Mouse (Mus musculus): Measurements from ENCODE around the gene Mark1.

Gene Mark1

DNA sequence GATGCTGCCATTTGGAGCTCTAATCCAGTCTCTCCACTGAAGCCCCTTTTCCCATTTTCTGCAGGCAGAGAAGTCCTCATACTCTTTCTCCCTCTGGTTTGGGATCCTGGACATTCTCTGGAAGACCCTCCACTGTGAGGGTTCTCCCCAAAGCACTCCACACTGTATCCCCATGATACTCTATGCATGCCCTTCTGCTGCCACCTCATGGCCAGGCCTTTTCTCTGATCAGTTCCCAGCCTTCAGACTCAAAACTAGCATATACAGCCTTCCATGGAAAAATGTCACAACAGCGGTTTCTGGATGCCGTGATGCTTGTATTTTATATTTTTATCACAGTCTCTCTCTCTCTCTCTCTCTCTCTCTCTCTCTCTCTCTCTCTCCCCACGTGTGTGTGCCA, 107.4 kb downstream of the Mark1 start:
- DNase-seq (ENCODE audit: low spot score in 2 of 2) = no peak

DNA sequence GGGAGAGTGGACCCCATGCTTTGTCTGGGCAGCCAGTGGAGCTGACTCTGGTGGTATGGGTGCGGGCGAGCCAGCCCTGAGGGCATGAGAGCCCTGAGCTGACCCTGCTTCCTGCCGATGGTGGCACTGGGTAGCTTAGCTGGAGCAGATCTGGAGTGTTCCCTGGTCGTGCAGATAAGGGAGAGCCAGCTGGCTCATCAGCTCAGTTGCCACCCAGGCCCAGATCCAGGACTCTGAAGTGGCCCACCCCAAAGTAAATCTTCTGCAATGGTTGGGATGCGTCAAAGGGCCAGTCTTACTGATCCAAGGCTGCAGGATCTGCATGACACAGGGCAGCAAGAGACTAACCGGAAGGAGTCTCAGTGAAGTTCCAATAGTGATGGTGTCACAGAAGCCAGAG, 109.9 kb downstream of the Mark1 start:
- DNase-seq (ENCODE audit: low spot score in 2 of 2) = no peak

DNA sequence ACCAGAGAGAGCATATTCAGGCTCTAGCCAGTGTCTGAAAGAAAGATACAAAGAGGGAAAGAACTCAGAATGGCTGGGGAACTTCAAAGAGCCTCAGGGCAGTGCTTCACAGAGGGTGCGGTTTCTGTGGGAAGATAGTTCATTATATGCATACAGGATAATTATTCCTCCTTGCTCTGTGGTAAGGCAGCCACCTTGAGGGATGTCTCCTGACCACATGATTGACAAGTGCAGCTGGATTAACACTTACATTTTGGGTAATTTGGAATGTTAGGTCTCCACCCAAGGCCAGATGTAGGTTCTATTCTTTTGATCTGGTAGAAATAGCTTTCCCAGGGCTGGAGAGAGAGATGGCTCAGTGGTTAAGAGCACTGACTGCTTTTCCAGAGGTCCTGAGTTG, 113.2 kb downstream of the Mark1 start:
- DNase-seq (ENCODE audit: low spot score in 2 of 2) = no peak

DNA sequence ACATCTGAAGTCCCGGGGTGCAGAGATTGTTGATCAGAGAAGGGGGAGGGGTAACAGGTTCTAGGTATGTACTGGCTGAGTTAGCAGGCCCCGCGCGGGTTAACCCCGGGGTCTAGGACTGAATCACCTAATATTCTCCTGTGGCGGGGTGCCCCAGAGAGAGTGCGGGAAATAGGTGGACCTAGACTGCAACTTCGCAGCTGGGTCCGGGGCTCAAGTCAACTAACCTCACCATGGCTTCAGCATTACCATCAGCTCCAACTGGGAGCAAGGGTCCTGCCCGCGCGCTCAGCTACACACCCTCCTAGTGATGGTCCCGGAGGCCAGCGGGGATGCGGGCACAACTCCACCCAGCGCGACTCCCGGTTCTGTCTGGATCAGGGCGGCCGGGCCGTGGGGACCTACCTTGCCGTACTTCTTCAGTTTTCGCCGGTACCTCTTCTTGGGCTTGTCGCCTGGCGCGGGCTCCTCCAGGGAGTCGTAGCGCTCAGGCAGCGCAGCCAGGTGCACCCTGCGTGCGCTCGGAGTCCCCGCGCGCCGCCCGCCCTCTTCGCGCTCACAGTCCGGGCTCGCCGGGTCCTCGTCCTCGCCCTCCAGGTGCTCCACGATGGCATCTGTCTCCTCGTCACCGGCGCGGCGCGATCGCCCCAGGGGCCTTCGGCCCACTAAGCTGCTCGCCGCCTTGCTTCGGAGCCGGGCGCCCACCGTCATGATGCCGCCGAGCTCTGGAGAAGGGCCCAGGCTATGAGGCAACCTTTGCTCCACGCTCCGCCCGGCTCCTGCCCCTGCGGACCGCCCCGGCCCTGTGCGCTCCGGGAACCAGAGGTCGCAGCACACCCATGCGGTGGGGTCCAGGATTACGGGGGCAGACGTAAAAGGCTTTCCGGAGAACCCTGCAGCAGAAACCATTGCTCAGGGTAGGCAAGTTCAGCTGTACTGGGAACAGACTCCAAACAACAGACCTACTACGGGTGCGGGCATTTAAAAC, 116.8 kb downstream of the Mark1 start, which contains the start of gene C130074G19Rik:
TSS of gene C130074G19Rik (minus strand) at position 938 of the 988 bp plus-strand sequence.
- no peak for DNase-seq (ENCODE audit: low spot score in 2 of 2)

DNA sequence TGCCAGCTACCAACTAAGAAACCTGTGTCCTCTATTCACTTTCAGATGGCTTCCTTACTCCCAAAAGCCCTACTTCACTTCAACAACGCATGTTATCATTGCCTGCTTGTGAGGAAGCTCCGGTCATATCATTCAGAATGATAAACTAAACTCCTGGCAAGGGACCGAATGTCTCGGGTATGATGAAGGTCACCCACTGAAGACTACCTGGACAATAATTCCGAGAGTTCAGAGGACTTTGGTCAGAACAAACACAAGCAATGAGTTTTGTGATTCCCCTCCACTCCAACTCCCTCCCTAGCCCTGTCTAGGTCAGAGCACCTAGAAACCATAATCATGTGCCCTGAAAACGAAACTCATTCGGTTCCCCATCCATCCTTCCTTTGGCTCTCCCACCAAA, 117.5 kb downstream of the Mark1 start:
- DNase-seq (ENCODE audit: low spot score in 2 of 2) = no peak

DNA sequence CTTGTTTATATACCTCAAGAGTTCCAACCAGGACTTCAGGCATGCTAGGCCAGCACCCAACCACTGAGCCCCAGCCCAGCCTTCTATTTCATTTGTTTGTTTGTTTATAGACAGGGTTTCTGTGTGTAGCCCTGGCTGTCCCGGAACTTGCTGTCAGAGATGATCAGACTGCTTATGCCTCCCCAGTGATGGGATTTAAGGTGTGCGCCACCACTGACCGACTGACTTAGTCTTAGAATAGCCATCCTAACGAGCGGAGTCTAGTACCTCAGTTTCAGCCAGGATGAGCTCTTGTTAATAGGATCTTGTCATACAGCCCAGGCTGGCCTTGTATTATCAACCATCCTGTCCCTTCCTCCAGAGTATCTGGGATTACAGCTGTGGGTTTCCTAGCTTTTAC, 118.2 kb downstream of the Mark1 start:
- no peak for DNase-seq (ENCODE audit: low spot score in 2 of 2)

DNA sequence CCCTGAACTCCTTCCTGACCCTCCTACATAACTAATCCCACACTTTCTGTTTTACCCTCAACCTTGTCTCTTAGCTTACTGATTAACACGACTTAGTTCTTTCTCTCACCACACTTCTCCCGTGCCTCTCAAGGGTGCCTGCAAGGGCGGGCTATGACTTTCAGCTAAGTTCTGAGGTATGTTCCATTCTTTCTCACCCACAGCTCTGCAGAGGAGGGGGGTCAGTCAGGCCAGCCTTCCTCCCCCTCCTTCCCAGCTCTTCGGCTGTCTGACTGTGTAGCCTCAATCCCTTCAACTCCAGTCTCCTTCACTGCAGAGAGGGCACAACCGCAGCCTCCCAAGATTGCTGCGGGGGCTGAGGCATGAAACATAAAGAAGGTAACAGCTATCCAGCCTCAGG, 120.5 kb downstream of the Mark1 start:
- DNase-seq (ENCODE audit: low spot score in 2 of 2) = no peak

DNA sequence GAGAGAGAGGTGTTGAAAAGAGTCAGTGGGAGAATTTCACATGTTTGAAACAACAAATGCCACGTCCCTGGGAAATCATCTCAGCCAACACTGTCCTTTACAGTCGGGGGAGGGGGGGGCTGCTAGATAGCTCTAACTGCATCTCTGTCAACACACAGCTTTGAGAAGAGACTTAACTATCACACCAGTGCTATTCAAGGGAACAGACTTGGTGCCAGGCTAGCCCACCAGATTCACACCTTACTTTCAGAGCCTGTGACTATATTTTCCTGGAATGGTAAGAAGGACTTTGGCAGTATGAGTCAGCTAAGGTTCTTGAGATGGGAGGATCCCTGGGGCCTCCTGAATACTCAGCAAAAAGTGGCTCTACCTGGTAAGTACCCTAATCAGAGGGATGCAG, 122.1 kb downstream of the Mark1 start:
- peak; percentile 40 to 82 for DNase-seq (ENCODE audit: low spot score in 2 of 2)

DNA sequence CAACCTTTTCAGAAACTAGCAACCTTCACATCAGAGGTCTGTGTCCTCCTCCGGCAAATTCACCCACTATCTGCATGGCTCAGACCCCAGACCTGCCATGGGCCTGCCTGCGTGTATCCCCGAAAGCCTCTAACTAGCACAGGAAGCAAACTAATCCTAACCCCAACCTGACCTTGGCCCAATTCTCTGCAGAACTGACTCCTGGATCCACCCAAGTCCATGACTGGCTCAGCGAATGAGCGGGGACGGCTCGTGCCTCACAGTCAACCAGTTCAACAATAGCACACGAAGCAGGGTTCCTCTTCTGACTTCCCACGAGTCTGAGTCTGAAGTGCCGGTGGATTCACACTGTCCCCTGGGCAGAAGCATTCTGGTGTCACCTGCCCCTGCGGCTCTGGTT, 125.5 kb downstream of the Mark1 start:
- DNase-seq (ENCODE audit: low spot score in 2 of 2) = no peak

DNA sequence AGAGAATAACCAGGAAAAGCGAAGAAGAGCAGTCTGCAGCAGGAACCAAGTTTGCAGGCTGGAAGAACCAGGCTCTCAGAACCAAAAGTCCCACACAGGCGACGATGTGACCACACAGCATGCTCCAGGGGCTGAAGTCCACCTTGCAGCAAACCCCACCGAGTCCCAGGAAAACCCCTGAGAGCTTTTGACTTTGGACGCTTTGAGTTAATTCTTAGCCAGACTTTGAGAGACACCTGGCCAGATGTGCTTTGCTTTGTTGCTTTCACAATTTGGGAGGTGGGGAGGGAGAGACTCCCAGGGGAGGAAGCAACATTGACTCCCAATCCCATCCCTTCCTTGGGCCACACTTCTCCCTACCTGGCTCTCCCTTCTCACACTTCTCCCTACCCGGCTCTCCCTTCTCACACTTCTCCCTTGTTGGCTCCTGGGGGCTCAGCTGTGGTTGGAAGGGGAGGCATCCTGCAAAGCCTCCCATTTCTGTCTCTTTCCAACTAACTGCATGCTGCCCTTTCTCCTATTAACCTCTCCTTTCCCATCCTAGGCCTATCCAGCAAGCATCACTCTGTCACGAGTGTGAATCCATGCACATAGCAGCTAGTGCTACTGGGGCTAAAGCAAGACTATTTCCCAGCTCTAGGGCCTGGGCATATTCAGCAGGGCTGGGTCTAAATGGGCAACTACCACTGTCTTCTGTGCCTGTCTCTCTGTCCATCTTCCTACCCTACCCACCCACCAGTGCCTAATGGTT, 127.1 kb downstream of the Mark1 start:
- no peak for DNase-seq (ENCODE audit: low spot score in 2 of 2)

DNA sequence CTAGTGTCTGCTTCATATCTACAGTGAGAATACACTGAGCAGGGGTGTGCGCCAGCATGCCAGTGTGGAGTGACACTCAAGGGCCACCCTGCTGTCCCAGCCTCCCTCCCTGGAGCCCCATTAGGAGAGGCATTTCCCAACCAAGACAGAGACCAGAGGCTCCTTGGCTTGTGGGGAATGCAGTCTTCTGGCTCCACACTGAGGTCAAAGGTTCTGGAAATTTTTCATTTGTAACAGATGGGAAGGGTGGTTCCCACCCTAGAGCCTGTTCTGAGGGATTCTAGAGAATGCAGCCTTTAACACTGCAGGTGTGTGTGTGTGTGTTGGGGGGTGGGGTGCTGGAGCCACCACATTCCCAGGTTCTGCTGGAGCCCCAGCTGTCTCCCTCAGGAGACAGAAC, 127.9 kb downstream of the Mark1 start:
- no peak for DNase-seq (ENCODE audit: low spot score in 2 of 2)

DNA sequence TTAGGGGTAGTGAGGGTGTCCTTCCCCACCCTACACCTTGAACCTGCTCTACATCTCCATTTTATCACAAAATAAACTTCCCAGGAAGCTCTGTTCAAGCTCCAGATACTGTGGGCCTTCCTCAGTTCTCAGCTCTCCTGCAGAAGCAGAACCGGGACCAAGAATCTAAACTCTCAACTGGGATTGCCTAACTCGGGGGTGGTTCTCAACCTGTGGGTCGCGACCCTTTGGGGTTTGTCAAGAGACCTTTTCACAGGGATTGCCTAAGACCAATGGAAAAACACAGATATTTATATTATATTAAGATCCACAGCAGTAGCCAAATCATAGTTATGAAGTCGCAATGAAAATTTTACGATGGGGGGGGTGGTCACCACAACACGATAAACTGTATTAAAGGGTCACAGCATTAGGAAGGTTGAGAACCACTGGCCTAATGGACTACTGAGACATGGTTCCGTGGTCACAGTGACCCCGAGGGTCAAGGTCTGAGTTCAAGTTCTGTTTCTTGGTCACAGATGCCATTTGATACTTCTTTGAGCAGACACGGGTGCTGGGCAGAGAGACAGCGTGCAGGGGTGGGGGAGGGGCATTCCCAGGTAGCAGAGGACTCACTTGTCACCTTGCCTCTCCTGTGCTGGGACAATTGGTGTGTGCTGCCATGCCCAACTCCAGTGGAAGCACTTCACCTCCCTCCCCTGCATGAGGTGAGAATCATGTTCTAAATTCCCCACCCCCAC, 128.6 kb downstream of the Mark1 start:
- no peak for DNase-seq (ENCODE audit: low spot score in 2 of 2)

DNA sequence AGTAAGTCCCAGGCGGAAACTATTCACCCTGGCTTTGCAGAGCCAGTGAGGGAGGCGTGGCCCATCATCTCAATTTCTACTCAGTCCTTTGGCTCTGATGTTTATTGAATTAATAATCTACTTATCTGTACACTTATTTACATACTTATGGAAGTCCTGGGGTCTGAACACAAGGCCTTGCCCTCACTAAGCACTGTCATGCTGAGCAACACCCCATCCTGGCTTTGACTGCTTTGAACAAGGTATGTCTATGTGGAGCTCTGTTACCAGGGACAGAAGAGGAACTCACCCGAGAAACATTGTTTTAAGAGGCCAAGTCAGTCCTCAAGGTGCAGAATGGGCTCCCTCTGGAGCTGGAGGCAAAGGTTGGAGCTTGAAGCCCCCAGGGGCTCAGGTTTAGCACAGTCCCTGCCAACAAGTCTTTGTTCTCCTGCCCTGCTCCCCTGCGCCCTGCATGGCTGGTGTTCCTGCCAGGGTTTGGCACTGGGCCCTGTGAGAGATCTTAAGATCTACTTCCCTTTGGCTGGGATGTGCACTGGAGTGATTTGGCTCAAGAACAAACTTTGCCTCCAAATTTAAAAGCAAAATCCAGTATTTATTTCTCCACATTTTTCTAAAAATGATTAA, 129.3 kb downstream of the Mark1 start:
- no peak for DNase-seq (ENCODE audit: low spot score in 2 of 2)

DNA sequence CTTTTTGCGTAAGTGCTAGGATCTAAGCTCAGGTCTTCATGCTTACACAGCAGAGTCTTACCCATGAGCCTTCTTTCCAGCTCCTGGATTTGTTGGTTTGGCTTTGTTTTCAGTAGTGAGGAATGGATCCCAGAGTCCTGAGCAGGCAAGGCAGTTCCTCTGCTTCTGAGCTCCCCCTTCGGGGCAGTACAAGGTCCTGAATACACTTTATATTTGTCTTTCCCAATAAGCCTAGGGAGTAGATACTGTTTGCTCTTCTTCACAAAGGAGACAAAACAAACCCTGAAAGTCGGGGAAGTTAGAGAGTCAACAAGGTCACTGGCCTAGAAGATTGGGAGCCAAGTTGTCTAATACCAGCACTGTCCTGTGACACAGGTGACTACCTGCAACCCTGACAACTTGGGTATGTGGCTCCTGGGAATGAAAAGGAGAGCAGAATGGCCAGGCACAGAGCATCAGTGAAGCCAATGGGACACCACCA, 131.7 kb downstream of the Mark1 start:
- no peak for DNase-seq (ENCODE audit: low spot score in 2 of 2)

DNA sequence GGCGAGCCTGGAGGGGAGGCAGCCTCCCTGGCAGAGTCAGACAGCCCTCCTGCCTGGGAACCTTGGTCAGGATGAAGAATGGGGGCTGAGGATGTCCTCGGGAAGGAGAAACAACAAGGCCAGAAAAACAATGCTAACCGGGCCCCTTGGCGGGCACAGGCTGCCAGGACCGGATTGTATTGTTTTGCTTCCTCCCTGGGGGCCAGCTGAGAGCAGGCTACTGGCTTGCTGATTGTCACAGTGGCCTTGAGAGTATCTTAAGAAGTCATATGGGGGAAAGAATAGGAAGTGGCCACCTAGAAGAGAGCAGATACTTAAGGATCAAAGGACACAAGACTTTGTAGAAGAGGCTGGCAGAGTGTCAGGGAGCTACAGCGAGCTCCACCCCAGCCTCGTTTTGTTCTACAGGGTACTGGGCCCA, 135.0 kb downstream of the Mark1 start:
- no peak for DNase-seq (ENCODE audit: low spot score in 2 of 2)

DNA sequence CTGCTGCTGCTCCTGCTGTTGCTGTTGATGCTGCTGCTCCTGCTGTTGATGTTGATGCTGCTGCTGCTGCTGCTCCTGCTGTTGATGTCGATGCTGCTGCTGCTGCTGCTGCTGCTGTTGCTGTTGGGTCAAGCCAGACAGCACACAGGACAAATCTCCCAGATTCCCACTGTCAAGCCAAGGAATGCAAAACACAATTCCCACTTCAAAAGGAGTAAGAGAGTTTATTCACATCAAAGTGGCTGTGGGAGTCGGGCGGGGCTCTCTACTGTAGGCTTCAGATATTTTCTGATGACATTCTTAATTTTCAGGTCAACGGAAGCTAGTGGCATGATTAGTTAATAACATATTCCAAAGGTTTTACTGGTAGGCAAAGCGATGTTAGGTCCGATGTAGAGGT, 136.7 kb downstream of the Mark1 start:
- no peak for DNase-seq (ENCODE audit: low spot score in 2 of 2)

DNA sequence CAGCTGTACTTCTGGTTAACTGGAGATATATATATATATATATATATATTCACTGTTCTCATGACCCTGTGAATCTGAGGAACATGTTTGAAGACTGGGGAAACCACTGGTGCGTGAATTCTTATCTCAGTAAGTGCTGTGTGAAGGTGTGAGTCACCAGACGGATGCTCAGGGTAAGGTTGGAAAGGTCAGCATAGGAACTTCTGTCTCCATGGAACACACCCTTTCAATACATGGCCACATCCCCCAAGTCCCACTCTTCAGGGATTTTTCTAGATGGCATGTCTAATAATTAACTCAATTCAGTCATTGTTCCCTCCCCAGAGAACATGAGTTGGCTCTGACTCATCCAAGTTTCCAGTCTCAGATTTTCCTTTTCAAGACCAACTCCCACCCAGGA, 137.8 kb downstream of the Mark1 start:
- DNase-seq (ENCODE audit: low spot score in 2 of 2) = no peak

DNA sequence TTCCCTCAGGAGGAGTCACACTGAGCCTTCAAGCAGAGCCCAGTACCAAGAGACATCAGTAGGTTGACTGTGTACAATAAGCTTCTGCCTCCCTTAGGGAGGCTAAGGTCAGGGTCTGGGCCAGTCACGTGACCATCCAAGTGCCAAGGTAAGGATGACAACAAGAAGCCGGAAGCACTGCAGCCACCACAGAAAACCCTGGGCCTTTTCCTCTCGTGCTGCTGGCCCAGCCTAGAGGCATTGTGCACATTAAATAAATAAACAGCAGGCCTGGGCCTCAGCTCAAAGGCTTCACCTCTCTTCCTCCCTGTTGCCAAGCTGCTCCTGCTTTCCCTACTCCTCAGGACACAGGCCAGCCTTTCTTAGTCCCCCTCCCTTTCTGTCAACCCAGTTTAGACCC, 139.1 kb downstream of the Mark1 start:
- DNase-seq (ENCODE audit: low spot score in 2 of 2) = no peak

DNA sequence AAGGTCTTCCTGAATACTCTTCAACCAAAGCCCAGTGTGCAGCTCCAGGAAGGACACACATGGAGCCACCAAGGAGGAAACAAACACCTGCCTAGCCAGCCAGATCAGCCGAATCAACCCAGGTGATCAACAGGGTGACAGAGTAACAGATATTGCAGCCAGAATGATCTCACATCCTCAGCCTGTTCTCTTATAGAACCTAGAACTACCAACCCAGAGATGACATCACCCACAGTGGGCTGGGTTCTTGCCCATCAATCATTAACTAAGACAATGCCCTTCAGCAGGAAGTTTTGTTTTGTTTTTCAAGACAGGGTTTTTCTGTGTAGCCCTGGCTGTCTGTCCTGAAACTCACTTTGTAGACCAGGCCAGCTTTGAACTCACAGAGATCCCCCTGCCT, 141.1 kb downstream of the Mark1 start:
- DNase-seq (ENCODE audit: low spot score in 2 of 2) = no peak

DNA sequence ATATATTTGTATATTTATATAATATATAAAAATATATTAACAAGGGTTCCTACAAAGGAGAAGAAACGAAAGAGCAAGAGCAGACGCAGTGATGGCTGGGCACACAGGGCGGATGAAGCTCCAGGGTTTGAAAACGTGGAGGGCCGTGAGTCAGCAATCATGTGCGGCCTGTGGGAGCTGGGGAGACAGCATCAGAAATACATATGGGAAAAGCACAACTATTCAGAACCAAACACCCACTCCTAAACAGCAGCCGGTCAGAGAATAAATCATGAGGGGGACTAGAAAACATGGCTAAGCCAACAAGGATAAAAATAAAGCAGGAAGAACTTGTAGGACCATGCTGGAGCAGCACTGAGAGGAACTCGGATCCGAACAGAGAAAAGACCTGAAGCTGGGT, 142.2 kb downstream of the Mark1 start:
- DNase-seq (ENCODE audit: low spot score in 2 of 2) = peak in 1 of 2 experiments; percentile 44

DNA sequence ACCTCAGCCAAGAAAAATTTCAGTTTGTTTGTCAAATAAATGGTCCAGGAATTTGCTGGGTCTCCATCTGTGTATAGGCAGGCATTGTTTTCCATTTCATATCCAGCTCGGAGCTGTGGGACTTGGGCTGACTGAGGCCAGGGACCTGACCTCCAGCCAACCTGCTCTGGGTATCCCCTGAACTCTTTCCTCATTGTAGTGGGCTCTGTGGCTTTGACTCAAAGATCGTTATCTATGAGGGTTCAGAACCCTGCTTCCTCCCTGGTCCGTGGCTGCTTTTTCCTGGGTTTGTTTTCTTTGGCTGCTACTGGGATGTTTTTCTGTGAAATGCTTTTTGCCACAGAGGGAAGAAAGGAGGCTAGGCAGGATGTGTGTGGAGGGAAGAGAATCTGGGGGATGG, 145.4 kb downstream of the Mark1 start:
- no peak for DNase-seq (ENCODE audit: low spot score in 2 of 2)

DNA sequence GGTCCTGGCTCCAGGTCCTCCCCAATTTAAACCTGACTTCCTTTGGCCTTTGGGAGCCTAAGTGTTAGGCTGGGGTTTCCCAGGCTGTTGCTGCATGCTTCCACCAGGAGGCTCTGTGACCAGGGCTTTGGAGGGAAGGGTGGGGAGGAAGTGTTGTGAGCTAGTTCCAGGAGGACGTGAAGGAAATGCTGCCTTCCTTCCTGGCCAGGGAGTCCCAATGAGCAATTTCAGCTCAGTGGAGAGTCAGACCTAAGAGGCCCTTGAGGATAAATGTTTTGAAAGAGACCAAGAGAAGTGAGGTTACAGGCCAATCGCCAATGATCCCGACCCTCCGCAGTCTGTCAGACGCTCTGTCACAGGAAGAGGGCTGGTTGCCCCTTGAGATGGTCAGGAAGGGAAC, 146.0 kb downstream of the Mark1 start:
- no peak for DNase-seq (ENCODE audit: low spot score in 2 of 2)
